Mouse (Mus musculus): ENCODE measurements around the gene Ccni. TPM values are rescaled to one million over a fixed set of nuclear protein-coding genes. Genes with fewer than 3 reads are reported as not detected.

The Ccni gene
- polyA plus RNA-seq, 1 experiment: 117 TPM

DNA sequence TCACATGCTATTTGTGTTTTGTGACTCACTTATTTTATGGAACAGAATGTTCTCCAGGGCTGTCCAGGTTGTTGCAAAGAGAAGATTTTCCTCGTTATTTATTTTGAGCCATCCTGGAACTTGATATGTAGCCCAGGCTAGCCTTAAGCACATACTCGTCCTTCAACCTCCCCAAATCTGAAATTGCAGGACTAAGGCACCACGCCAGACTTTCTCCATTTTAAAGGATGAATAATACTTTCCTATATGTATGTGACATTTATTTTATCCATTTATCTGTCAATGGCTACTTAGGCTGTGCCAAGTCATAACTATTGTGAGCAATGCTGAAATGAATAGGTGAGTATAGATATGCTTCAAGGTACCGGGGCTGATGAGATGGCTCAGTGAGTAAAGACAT lies 30.2 kb upstream of the Ccni start:
- TF ChIP-seq POLR2A (IDR thresholded peaks at IDR 0.05; ENCODE audit: low read depth, low read length) (no peak), CTCF (IDR thresholded peaks at IDR 0.05; ENCODE audit: extremely low read depth, insufficient read length, insufficient replicate concordance, low read depth, low read length) (no peak)
- Histone ChIP-seq H3K36me3 (ENCODE audit: control insufficient read depth, insufficient read depth, low read length) (no peaks in the 10 kb centered on the region), H3K27ac (ENCODE audit: insufficient read depth, low read depth, low read length) (no peak overlapping the region), H3K4me3 (ENCODE audit: low read depth, low read length) (no peak overlapping the region), H3K27me3 (ENCODE audit: control insufficient read depth, insufficient read depth, low read length) (no peaks in the 10 kb centered on the region), H3K4me1 (ENCODE audit: control insufficient read depth, insufficient read depth, insufficient read length, low read length) (no peaks in the 10 kb centered on the region)
- WGBS: 82% methylated on average over 4 of the region's 4 CpGs

DNA sequence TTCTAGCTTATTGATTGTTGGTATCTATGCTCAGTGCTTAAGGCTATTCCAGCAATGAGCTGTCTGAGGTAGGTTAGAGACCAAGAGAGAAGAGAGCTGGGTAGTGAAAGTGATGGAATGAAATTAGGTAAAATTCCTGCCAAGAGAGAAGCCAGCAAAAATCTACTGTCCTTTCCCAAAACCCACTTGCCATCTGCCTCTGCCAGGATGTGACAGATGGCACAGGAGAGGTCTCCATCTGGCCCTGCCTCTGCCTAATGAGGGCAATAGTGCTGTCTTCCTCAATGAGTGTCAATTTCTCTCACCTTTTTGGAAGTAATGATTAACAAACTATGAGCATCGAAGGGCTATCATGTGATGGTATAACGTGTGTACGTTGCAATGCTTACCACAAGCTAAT lies 29.6 kb upstream of the Ccni start:
- Histone ChIP-seq H3K4me3 (ENCODE audit: low read depth, low read length) (no peak overlapping the region), H3K27me3 (ENCODE audit: control insufficient read depth, insufficient read depth, low read length) (no peaks in the 10 kb centered on the region), H3K4me1 (ENCODE audit: control insufficient read depth, insufficient read depth, insufficient read length, low read length) (no peaks in the 10 kb centered on the region), H3K36me3 (ENCODE audit: control insufficient read depth, insufficient read depth, low read length) (no peaks in the 10 kb centered on the region), H3K27ac (ENCODE audit: insufficient read depth, low read depth, low read length) (no peak overlapping the region)
- no peak for TF ChIP-seq CTCF (IDR thresholded peaks at IDR 0.05; ENCODE audit: extremely low read depth, insufficient read length, insufficient replicate concordance, low read depth, low read length)
- TF ChIP-seq POLR2A (IDR thresholded peaks at IDR 0.05; ENCODE audit: low read depth, low read length): no peak
- 85% methylated on average over 3 of the region's 3 CpGs for WGBS

GRCm38 (mm10) chr5:93234605-93235004 lies 28.3 kb upstream of the Ccni start:
- Histone ChIP-seq H3K36me3 (ENCODE audit: control insufficient read depth, insufficient read depth, low read length) (no peaks in the 10 kb centered on the region), H3K27ac (ENCODE audit: insufficient read depth, low read depth, low read length) (no peak overlapping the region), H3K27me3 (ENCODE audit: control insufficient read depth, insufficient read depth, low read length) (no peaks in the 10 kb centered on the region), H3K4me1 (ENCODE audit: control insufficient read depth, insufficient read depth, insufficient read length, low read length) (no peaks in the 10 kb centered on the region), H3K4me3 (ENCODE audit: low read depth, low read length) (no peak overlapping the region)
- 79% methylated on average over 2 of the region's 2 CpGs for WGBS
- TF ChIP-seq CTCF (IDR thresholded peaks at IDR 0.05; ENCODE audit: extremely low read depth, insufficient read length, insufficient replicate concordance, low read depth, low read length): no peak
- no peak for TF ChIP-seq POLR2A (IDR thresholded peaks at IDR 0.05; ENCODE audit: low read depth, low read length)

- Histone ChIP-seq H3K4me1 (ENCODE audit: control insufficient read depth, insufficient read depth, insufficient read length, low read length) (no peaks in the 10 kb centered on the region), H3K4me3 (ENCODE audit: low read depth, low read length) (no peak overlapping the region), H3K36me3 (ENCODE audit: control insufficient read depth, insufficient read depth, low read length) (no peaks in the 10 kb centered on the region), H3K27ac (ENCODE audit: insufficient read depth, low read depth, low read length) (no peak overlapping the region), H3K27me3 (ENCODE audit: control insufficient read depth, insufficient read depth, low read length) (no peaks in the 10 kb centered on the region)
- no peak for TF ChIP-seq CTCF (IDR thresholded peaks at IDR 0.05; ENCODE audit: extremely low read depth, insufficient read length, insufficient replicate concordance, low read depth, low read length)
- TF ChIP-seq POLR2A (IDR thresholded peaks at IDR 0.05; ENCODE audit: low read depth, low read length): no peak
- 74% methylated on average over 4 of the region's 4 CpGs for WGBS
Measured at GRCm38 (mm10) chr5:93234130-93234529, 27.8 kb upstream of the Ccni start.

GRCm38 (mm10) chr5:93232838-93233237 lies 26.5 kb upstream of the Ccni start:
- Histone ChIP-seq H3K27ac (ENCODE audit: insufficient read depth, low read depth, low read length) (no peak overlapping the region), H3K4me3 (ENCODE audit: low read depth, low read length) (no peak overlapping the region), H3K36me3 (ENCODE audit: control insufficient read depth, insufficient read depth, low read length) (no peaks in the 10 kb centered on the region), H3K4me1 (ENCODE audit: control insufficient read depth, insufficient read depth, insufficient read length, low read length) (no peaks in the 10 kb centered on the region), H3K27me3 (ENCODE audit: control insufficient read depth, insufficient read depth, low read length) (no peaks in the 10 kb centered on the region)
- WGBS: 81% methylated on average over 2 of the region's 2 CpGs
- TF ChIP-seq POLR2A (IDR thresholded peaks at IDR 0.05; ENCODE audit: low read depth, low read length): no peak
- no peak for TF ChIP-seq CTCF (IDR thresholded peaks at IDR 0.05; ENCODE audit: extremely low read depth, insufficient read length, insufficient replicate concordance, low read depth, low read length)

GRCm38 (mm10) chr5:93231721-93232120 lies 25.4 kb upstream of the Ccni start:
- 72% methylated on average over 3 of the region's 3 CpGs for whole genome bisulfite sequencing
- TF ChIP-seq POLR2A (IDR thresholded peaks at IDR 0.05; ENCODE audit: low read depth, low read length) (no peak), CTCF (IDR thresholded peaks at IDR 0.05; ENCODE audit: extremely low read depth, insufficient read length, insufficient replicate concordance, low read depth, low read length) (no peak)
- no peaks in the 10 kb centered on the region for H3K36me3 ChIP-seq (ENCODE audit: control insufficient read depth, insufficient read depth, low read length)
- H3K27ac ChIP-seq (ENCODE audit: insufficient read depth, low read depth, low read length): no peak overlapping the region
- no peaks in the 10 kb centered on the region for H3K4me1 ChIP-seq (ENCODE audit: control insufficient read depth, insufficient read depth, insufficient read length, low read length)
- H3K27me3 ChIP-seq (ENCODE audit: control insufficient read depth, insufficient read depth, low read length): no peaks in the 10 kb centered on the region
- H3K4me3 ChIP-seq (ENCODE audit: low read depth, low read length): no peak overlapping the region

DNA sequence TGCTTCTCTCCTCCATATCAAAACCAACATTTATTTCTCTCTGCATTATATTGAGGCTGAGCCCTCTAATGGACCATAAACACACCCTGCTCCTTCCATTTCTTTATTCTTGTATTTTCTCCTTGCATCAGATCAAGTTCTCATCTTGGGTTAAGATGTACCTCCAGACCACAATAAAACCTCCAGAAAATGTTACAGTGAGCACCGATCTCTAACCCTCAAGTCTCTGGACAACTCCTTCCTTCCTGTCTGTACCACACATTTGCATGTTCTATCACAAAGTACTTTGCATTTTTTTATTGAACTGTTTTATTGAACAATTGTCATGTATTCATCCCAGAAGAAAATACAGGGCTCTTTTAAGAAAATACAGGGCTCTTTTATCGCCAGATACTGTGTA lies 23.2 kb upstream of the Ccni start:
- 77% methylated on average over 2 of the region's 2 CpGs for WGBS
- H3K4me1 ChIP-seq (ENCODE audit: control insufficient read depth, insufficient read depth, insufficient read length, low read length): no peaks in the 10 kb centered on the region
- H3K27ac ChIP-seq (ENCODE audit: insufficient read depth, low read depth, low read length): no peak overlapping the region
- TF ChIP-seq POLR2A (IDR thresholded peaks at IDR 0.05; ENCODE audit: low read depth, low read length) (no peak), CTCF (IDR thresholded peaks at IDR 0.05; ENCODE audit: extremely low read depth, insufficient read length, insufficient replicate concordance, low read depth, low read length) (no peak)
- H3K36me3 ChIP-seq (ENCODE audit: control insufficient read depth, insufficient read depth, low read length): no peaks in the 10 kb centered on the region
- no peaks in the 10 kb centered on the region for H3K27me3 ChIP-seq (ENCODE audit: control insufficient read depth, insufficient read depth, low read length)
- no peak overlapping the region for H3K4me3 ChIP-seq (ENCODE audit: low read depth, low read length)

DNA sequence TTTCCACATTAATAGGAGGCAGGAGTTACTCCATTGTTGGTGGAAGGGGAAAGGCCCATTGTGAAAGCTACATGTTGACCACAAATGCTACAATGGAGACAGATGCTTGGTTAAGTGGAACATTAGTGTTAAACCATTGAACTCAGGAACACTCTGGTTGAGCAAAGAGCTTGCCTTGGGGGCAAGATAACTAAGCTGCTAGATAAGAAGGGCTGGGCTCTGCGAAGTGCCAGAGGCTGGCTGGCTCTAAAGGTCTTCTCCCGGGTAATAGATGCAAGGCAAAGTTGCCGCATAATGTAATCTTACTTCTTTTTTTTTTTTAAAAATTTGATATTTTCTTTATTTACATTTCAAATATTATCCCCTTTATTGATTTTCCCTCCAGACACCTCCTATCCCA lies 20.9 kb upstream of the Ccni start:
- TF ChIP-seq CTCF (IDR thresholded peaks at IDR 0.05; ENCODE audit: extremely low read depth, insufficient read length, insufficient replicate concordance, low read depth, low read length) (no peak), POLR2A (IDR thresholded peaks at IDR 0.05; ENCODE audit: low read depth, low read length) (no peak)
- 54% methylated on average over 3 of the region's 3 CpGs for WGBS
- no peaks in the 10 kb centered on the region for H3K27me3 ChIP-seq (ENCODE audit: control insufficient read depth, insufficient read depth, low read length)
- H3K27ac ChIP-seq (ENCODE audit: insufficient read depth, low read depth, low read length): no peak overlapping the region
- no peaks in the 10 kb centered on the region for H3K4me1 ChIP-seq (ENCODE audit: control insufficient read depth, insufficient read depth, insufficient read length, low read length)
- H3K36me3 ChIP-seq (ENCODE audit: control insufficient read depth, insufficient read depth, low read length): no peaks in the 10 kb centered on the region
- H3K4me3 ChIP-seq (ENCODE audit: low read depth, low read length): no peak overlapping the region
